Mouse (Mus musculus) heart, embryonic 12.5 days (tissue): ENCODE data around the gene Mepce. TPM values are rescaled to one million over a fixed set of nuclear protein-coding genes. Genes with fewer than 3 reads are reported as not detected.

ENCODE experiments used
- ATAC-seq: fragments of 200-750 bp; cut with Nextera tagmentation; 2 replicates; pipeline ENCODE4 v1.8.0; 2017; ENCODE audit warnings: moderate TSS enrichment, moderate library complexity; ENCODE audit not compliant: insufficient number of reproducible peaks, low FRiP score
- H3K27ac ChIP-seq: fragments of 300-500 bp; sonication (generic); 2 replicates; pipeline ENCODE4 v1.5.1; 2016; ENCODE audit warnings: mild to moderate bottlenecking, moderate library complexity; ENCODE audit not compliant: poor library complexity, severe bottlenecking
- H3K27me3 ChIP-seq: fragments of 300-500 bp; sonication (generic); replicated peaks from 2 replicates; pipeline ENCODE4 v1.6.1; 2016; ENCODE audit warnings: mild to moderate bottlenecking, moderate library complexity
- H3K36me3 ChIP-seq: fragments of 300-500 bp; sonication (generic); 2 replicates; pipeline ENCODE4 v1.6.1; 2016; ENCODE audit warnings: mild to moderate bottlenecking, moderate library complexity
- H3K4me1 ChIP-seq: fragments of 300-500 bp; sonication (generic); replicated peaks from 2 replicates; pipeline ENCODE4 v1.6.1; 2016; ENCODE audit warnings: mild to moderate bottlenecking
- H3K4me2 ChIP-seq: fragments of 300-500 bp; sonication (generic); 2 replicates; pipeline ENCODE4 v1.6.1; 2016; ENCODE audit warnings: mild to moderate bottlenecking, moderate library complexity
- H3K4me3 ChIP-seq: fragments of 300-500 bp; sonication (generic); 2 replicates; pipeline ENCODE4 v1.5.1; 2016; ENCODE audit warnings: mild to moderate bottlenecking
- H3K9ac ChIP-seq: fragments of 300-500 bp; sonication (generic); 2 replicates; pipeline ENCODE4 v1.6.1; 2016; ENCODE audit warnings: mild to moderate bottlenecking, moderate library complexity
- H3K9me3 ChIP-seq: fragments of 300-500 bp; sonication (generic); replicated peaks from 2 replicates; pipeline ENCODE4 v1.6.1; 2016; ENCODE audit warnings: mild to moderate bottlenecking, moderate library complexity
- WGBS: fragments of 180-500 bp; shearing (Covaris S2); methylation state at CpG from one replicate; pipeline ENCODE4 v1.1.7; 2016; 5-methylcytosine and 5-hydroxymethylcytosine counted together
- polyA plus RNA-seq: library from polyadenylated mRNA; unstranded; fragments of >200 nt; fragmentation: Nextera tagmentation; extraction: Ambion mirVana; gene quantifications from 2 replicates; pipeline ENCODE4 v1.2.1, GENCODE M21; 2016

Gene Mepce
- polyA plus RNA-seq, 1 experiment from 2014 or later = 8.8 TPM

GRCm38 (mm10) chr5:137777267-137777845, 10.1 kb downstream of the Mepce start:
- Histone ChIP-seq H3K4me1 (peaks cover 37% of the 10 kb centered on the region), H3K36me3 (peaks cover 24% of the 10 kb centered on the region), H3K4me2 (no peak overlapping the region), H3K27me3 (no peaks in the 10 kb centered on the region), H3K9me3 (no peaks in the 10 kb centered on the region), H3K27ac (no peak overlapping the region; the same call in 1 of the 2 replicates), H3K9ac (no peak overlapping the region), H3K4me3 (no peak overlapping the region)
- ATAC-seq = no peak
- WGBS = 75% methylated on average over 7 of the region's 7 CpGs

- H3K9me3 ChIP-seq = no peaks in the 10 kb centered on the region
- no peak for ATAC-seq
- H3K27ac ChIP-seq = peak overlapping the region; percentile 15; the same call in 1 of the 2 replicates
- H3K4me1 ChIP-seq = peaks cover 32% of the 10 kb centered on the region
- H3K4me3 ChIP-seq = no peak overlapping the region
- H3K36me3 ChIP-seq = peaks cover 15% of the 10 kb centered on the region
- H3K9ac ChIP-seq = no peak overlapping the region
- WGBS = 42% methylated on average over 5 of the region's 5 CpGs
- H3K27me3 ChIP-seq = no peaks in the 10 kb centered on the region
- H3K4me2 ChIP-seq = no peak overlapping the region
These were observed 11.0 kb downstream of the Mepce start for GRCm38 (mm10) chr5:137776408-137776918.

- Histone ChIP-seq H3K36me3 (peaks cover 8% of the 10 kb centered on the region), H3K4me3 (no peak overlapping the region), H3K27ac (no peak overlapping the region), H3K4me2 (no peak overlapping the region), H3K4me1 (peaks cover 32% of the 10 kb centered on the region), H3K9ac (no peak overlapping the region), H3K27me3 (no peaks in the 10 kb centered on the region), H3K9me3 (no peaks in the 10 kb centered on the region)
- WGBS = 86% methylated on average over 2 of the region's 2 CpGs
- ATAC-seq = no peak
These were observed 11.7 kb downstream of the Mepce start for GRCm38 (mm10) chr5:137775587-137776290.

GRCm38 (mm10) chr5:137772755-137773154, 14.7 kb downstream of the Mepce start:
- no peak for ATAC-seq
- Histone ChIP-seq H3K27me3 (no peaks in the 10 kb centered on the region), H3K4me3 (no peak overlapping the region), H3K4me1 (peaks cover 16% of the 10 kb centered on the region; the same call in 1 of the 2 replicates), H3K9me3 (no peaks in the 10 kb centered on the region), H3K36me3 (no peaks in the 10 kb centered on the region), H3K4me2 (no peak overlapping the region), H3K9ac (no peak overlapping the region), H3K27ac (no peak overlapping the region)

- Histone ChIP-seq H3K4me2 (no peak overlapping the region), H3K4me1 (peaks cover 9% of the 10 kb centered on the region), H3K27ac (no peak overlapping the region), H3K9ac (no peak overlapping the region), H3K9me3 (0 out of 2 replicates have a peak, but pooled peaks cover 4% of the 10 kb centered on the region), H3K36me3 (peaks cover 5% of the 10 kb centered on the region; the same call in 1 of the 2 replicates), H3K27me3 (no peaks in the 10 kb centered on the region), H3K4me3 (no peak overlapping the region)
- peak; percentile 65; the same call in 1 of the 2 replicates for ATAC-seq
- WGBS = 42% methylated on average over 2 of the region's 2 CpGs
These were observed 16.7 kb downstream of the Mepce start for GRCm38 (mm10) chr5:137770709-137771108.

- no peaks in the 10 kb centered on the region for H3K27me3 ChIP-seq
- H3K9me3 ChIP-seq = 0 out of 2 replicates have a peak, but pooled peaks cover 4% of the 10 kb centered on the region
- H3K4me2 ChIP-seq = no peak overlapping the region
- no peak overlapping the region for H3K4me3 ChIP-seq
- H3K9ac ChIP-seq = no peak overlapping the region
- peaks cover 6% of the 10 kb centered on the region; the same call in 1 of the 2 replicates for H3K36me3 ChIP-seq
- 64% methylated on average over 1 of the region's 1 CpGs for WGBS
- H3K4me1 ChIP-seq = peaks cover 9% of the 10 kb centered on the region
- no peak for ATAC-seq
- H3K27ac ChIP-seq = no peak overlapping the region
These were observed 19.0 kb downstream of the Mepce start for GRCm38 (mm10) chr5:137768475-137768874.

- no peak for ATAC-seq
- H3K27me3 ChIP-seq = no peaks in the 10 kb centered on the region
- no peak overlapping the region for H3K4me2 ChIP-seq
- no peak overlapping the region for H3K4me3 ChIP-seq
- peaks cover 13% of the 10 kb centered on the region for H3K36me3 ChIP-seq
- 0 out of 2 replicates have a peak, but pooled peaks cover 4% of the 10 kb centered on the region for H3K9me3 ChIP-seq
- no peak overlapping the region for H3K9ac ChIP-seq
- WGBS = 56% methylated on average over 3 of the region's 3 CpGs
- peaks cover 5% of the 10 kb centered on the region for H3K4me1 ChIP-seq
- no peak overlapping the region for H3K27ac ChIP-seq
These were observed 21.2 kb downstream of the Mepce start for GRCm38 (mm10) chr5:137766270-137766669.

- Histone ChIP-seq H3K9ac (no peak overlapping the region), H3K27me3 (no peaks in the 10 kb centered on the region), H3K4me3 (no peak overlapping the region), H3K9me3 (0 out of 2 replicates have a peak, but pooled peaks cover 4% of the 10 kb centered on the region), H3K36me3 (peaks cover 16% of the 10 kb centered on the region), H3K4me1 (peaks cover 8% of the 10 kb centered on the region), H3K27ac (no peak overlapping the region), H3K4me2 (no peak overlapping the region)
- WGBS = 64% methylated on average over 9 of the region's 9 CpGs
- no peak for ATAC-seq
These were observed 22.7 kb downstream of the Mepce start for GRCm38 (mm10) chr5:137764609-137765340.

- ATAC-seq = peak; percentile 34; the same call in 1 of the 2 replicates
- peaks cover 36% of the 10 kb centered on the region for H3K4me1 ChIP-seq
- H3K36me3 ChIP-seq = peaks cover 55% of the 10 kb centered on the region
- H3K9ac ChIP-seq = no peak overlapping the region
- no peaks in the 10 kb centered on the region for H3K27me3 ChIP-seq
- H3K4me2 ChIP-seq = no peak overlapping the region
- WGBS = 36% methylated on average over 4 of the region's 4 CpGs
- no peaks in the 10 kb centered on the region for H3K9me3 ChIP-seq
- H3K27ac ChIP-seq = no peak overlapping the region
- H3K4me3 ChIP-seq = no peak overlapping the region
These were observed 27.5 kb downstream of the Mepce start for GRCm38 (mm10) chr5:137759971-137760412.

- Histone ChIP-seq H3K36me3 (peaks cover 61% of the 10 kb centered on the region), H3K9ac (no peak overlapping the region), H3K27me3 (no peaks in the 10 kb centered on the region), H3K9me3 (no peaks in the 10 kb centered on the region), H3K4me1 (peaks cover 39% of the 10 kb centered on the region), H3K4me2 (no peak overlapping the region), H3K27ac (no peak overlapping the region), H3K4me3 (no peak overlapping the region)
- ATAC-seq = no peak
- 86% methylated on average over 19 of the region's 19 CpGs for WGBS
These were observed 28.4 kb downstream of the Mepce start for GRCm38 (mm10) chr5:137758921-137759534.
